Mouse (Mus musculus): Measurements from ENCODE around the gene Prr15l. TPM values are rescaled to one million over a fixed set of nuclear protein-coding genes. Genes with fewer than 3 reads are reported as not detected.
A peak's percentile ranks its signal among the peaks of the same experiment; 100 is the strongest.

Prr15l gene
- polyA plus RNA-seq, 1 experiment from 2014 or later = 116 TPM

GRCm38 (mm10) chr11:96969746-96970145 lies 41.8 kb downstream of the Prr15l start:
- 33% methylated on average over 1 of the region's 1 CpGs for WGBS
- Histone ChIP-seq H3K36me3 (ENCODE audit: control insufficient read depth, insufficient read depth, low read length) (no peaks in the 10 kb centered on the region), H3K27ac (ENCODE audit: low read length) (peak overlapping the region; percentile 61), H3K4me2 (ENCODE audit: low read depth, low read length) (no peak overlapping the region), H3K9me3 (ENCODE audit: control insufficient read depth, low read length) (no peaks in the 10 kb centered on the region), H3K4me1 (ENCODE audit: control insufficient read depth, insufficient read depth, low read length) (peaks cover 34% of the 10 kb centered on the region), H3K27me3 (replicated peaks; ENCODE audit: control insufficient read depth, insufficient read depth, low read length) (no peaks in the 10 kb centered on the region), H3K9ac (ENCODE audit: low read depth, low read length) (peak overlapping the region; percentile 37; the same call in 1 of the 2 replicates), H3K4me3 (ENCODE audit: low read length) (no peak overlapping the region)
- no peak; the same call in 1 of the 2 replicates for ATAC-seq

- H3K4me1 ChIP-seq (ENCODE audit: control insufficient read depth, insufficient read depth, low read length) = peaks cover 34% of the 10 kb centered on the region
- no peaks in the 10 kb centered on the region for H3K27me3 ChIP-seq (replicated peaks; ENCODE audit: control insufficient read depth, insufficient read depth, low read length)
- H3K9me3 ChIP-seq (ENCODE audit: control insufficient read depth, low read length) = no peaks in the 10 kb centered on the region
- peak overlapping the region; percentile 61 for H3K27ac ChIP-seq (ENCODE audit: low read length)
- H3K36me3 ChIP-seq (ENCODE audit: control insufficient read depth, insufficient read depth, low read length) = no peaks in the 10 kb centered on the region
- no peak for ATAC-seq
- whole genome bisulfite sequencing = 66% methylated on average over 3 of the region's 3 CpGs
- H3K4me3 ChIP-seq (ENCODE audit: low read length) = no peak overlapping the region
- H3K4me2 ChIP-seq (ENCODE audit: low read depth, low read length) = no peak overlapping the region
- no peak overlapping the region; the same call in 1 of the 2 replicates for H3K9ac ChIP-seq (ENCODE audit: low read depth, low read length)
These were observed 42.4 kb downstream of the Prr15l start for GRCm38 (mm10) chr11:96970341-96970740.

GRCm38 (mm10) chr11:96972906-96973305 lies 45.0 kb downstream of the Prr15l start:
- no peak overlapping the region for H3K9ac ChIP-seq (ENCODE audit: low read depth, low read length)
- no peaks in the 10 kb centered on the region for H3K9me3 ChIP-seq (ENCODE audit: control insufficient read depth, low read length)
- no peak overlapping the region for H3K27ac ChIP-seq (ENCODE audit: low read length)
- H3K4me2 ChIP-seq (ENCODE audit: low read depth, low read length) = no peak overlapping the region
- H3K36me3 ChIP-seq (ENCODE audit: control insufficient read depth, insufficient read depth, low read length) = no peaks in the 10 kb centered on the region
- H3K27me3 ChIP-seq (replicated peaks; ENCODE audit: control insufficient read depth, insufficient read depth, low read length) = no peaks in the 10 kb centered on the region
- no peak for ATAC-seq
- H3K4me1 ChIP-seq (ENCODE audit: control insufficient read depth, insufficient read depth, low read length) = peaks cover 37% of the 10 kb centered on the region
- WGBS = 76% methylated on average over 5 of the region's 5 CpGs
- H3K4me3 ChIP-seq (ENCODE audit: low read length) = no peak overlapping the region

GRCm38 (mm10) chr11:96973426-96973964 lies 45.6 kb downstream of the Prr15l start:
- Histone ChIP-seq H3K4me1 (ENCODE audit: control insufficient read depth, insufficient read depth, low read length) (peaks cover 34% of the 10 kb centered on the region), H3K4me2 (ENCODE audit: low read depth, low read length) (no peak overlapping the region), H3K9me3 (ENCODE audit: control insufficient read depth, low read length) (no peaks in the 10 kb centered on the region), H3K27me3 (replicated peaks; ENCODE audit: control insufficient read depth, insufficient read depth, low read length) (no peaks in the 10 kb centered on the region), H3K27ac (ENCODE audit: low read length) (no peak overlapping the region), H3K9ac (ENCODE audit: low read depth, low read length) (no peak overlapping the region), H3K4me3 (ENCODE audit: low read length) (no peak overlapping the region), H3K36me3 (ENCODE audit: control insufficient read depth, insufficient read depth, low read length) (no peaks in the 10 kb centered on the region)
- WGBS = 87% methylated on average over 5 of the region's 5 CpGs
- no peak for ATAC-seq

- WGBS = 80% methylated on average over 5 of the region's 5 CpGs
- no peaks in the 10 kb centered on the region for H3K9me3 ChIP-seq (ENCODE audit: control insufficient read depth, low read length)
- H3K4me3 ChIP-seq (ENCODE audit: low read length) = no peak overlapping the region
- H3K27ac ChIP-seq (ENCODE audit: low read length) = no peak overlapping the region
- H3K9ac ChIP-seq (ENCODE audit: low read depth, low read length) = no peak overlapping the region
- no peak overlapping the region for H3K4me2 ChIP-seq (ENCODE audit: low read depth, low read length)
- no peaks in the 10 kb centered on the region for H3K27me3 ChIP-seq (replicated peaks; ENCODE audit: control insufficient read depth, insufficient read depth, low read length)
- no peak for ATAC-seq
- no peaks in the 10 kb centered on the region for H3K36me3 ChIP-seq (ENCODE audit: control insufficient read depth, insufficient read depth, low read length)
- H3K4me1 ChIP-seq (ENCODE audit: control insufficient read depth, insufficient read depth, low read length) = peaks cover 23% of the 10 kb centered on the region
These were observed 46.9 kb downstream of the Prr15l start for GRCm38 (mm10) chr11:96974813-96975212.

- Histone ChIP-seq H3K27ac (ENCODE audit: low read length) (peak overlapping the region; percentile 95; the same call in 1 of the 2 replicates), H3K9me3 (ENCODE audit: control insufficient read depth, low read length) (no peaks in the 10 kb centered on the region), H3K4me1 (ENCODE audit: control insufficient read depth, insufficient read depth, low read length) (peaks cover 18% of the 10 kb centered on the region), H3K4me3 (ENCODE audit: low read length) (peak overlapping the region; percentile 90; the same call in 1 of the 2 replicates), H3K36me3 (ENCODE audit: control insufficient read depth, insufficient read depth, low read length) (no peaks in the 10 kb centered on the region), H3K9ac (ENCODE audit: low read depth, low read length) (peak overlapping the region; percentile 98), H3K27me3 (replicated peaks; ENCODE audit: control insufficient read depth, insufficient read depth, low read length) (no peaks in the 10 kb centered on the region), H3K4me2 (ENCODE audit: low read depth, low read length) (peak overlapping the region; percentile 82)
- WGBS = 77% methylated on average over 10 of the region's 10 CpGs
- no peak for ATAC-seq
These were observed 47.8 kb downstream of the Prr15l start for GRCm38 (mm10) chr11:96975511-96976378.

- ATAC-seq = no peak
These were observed 48.4 kb downstream of the Prr15l start for GRCm38 (mm10) chr11:96976379-96976687.

GRCm38 (mm10) chr11:96976911-96977591 lies 49.1 kb downstream of the Prr15l start:
- Histone ChIP-seq H3K4me1 (ENCODE audit: control insufficient read depth, insufficient read depth, low read length) (peaks cover 15% of the 10 kb centered on the region), H3K4me3 (ENCODE audit: low read length) (peak overlapping the region; percentile 90), H3K36me3 (ENCODE audit: control insufficient read depth, insufficient read depth, low read length) (no peaks in the 10 kb centered on the region), H3K4me2 (ENCODE audit: low read depth, low read length) (peak overlapping the region; percentile 82), H3K27me3 (replicated peaks; ENCODE audit: control insufficient read depth, insufficient read depth, low read length) (no peaks in the 10 kb centered on the region), H3K9me3 (ENCODE audit: control insufficient read depth, low read length) (no peaks in the 10 kb centered on the region), H3K9ac (ENCODE audit: low read depth, low read length) (peak overlapping the region; percentile 98), H3K27ac (ENCODE audit: low read length) (peak overlapping the region; percentile 95)
- WGBS = under 1% methylated on average over 48 of the region's 50 CpGs
- ATAC-seq = peak; percentile 82

More at GRCm38 (mm10) chr11:96976379-96976687, 48.4 kb downstream of the Prr15l start:
- H3K4me2 ChIP-seq (ENCODE audit: low read depth, low read length) = peak overlapping the region; percentile 82
- H3K36me3 ChIP-seq (ENCODE audit: control insufficient read depth, insufficient read depth, low read length) = no peaks in the 10 kb centered on the region
- H3K4me3 ChIP-seq (ENCODE audit: low read length) = peak overlapping the region; percentile 90
- 46% methylated on average over 3 of the region's 3 CpGs for WGBS
- H3K27me3 ChIP-seq (replicated peaks; ENCODE audit: control insufficient read depth, insufficient read depth, low read length) = no peaks in the 10 kb centered on the region
- H3K9me3 ChIP-seq (ENCODE audit: control insufficient read depth, low read length) = no peaks in the 10 kb centered on the region
- peak overlapping the region; percentile 98 for H3K9ac ChIP-seq (ENCODE audit: low read depth, low read length)
- H3K27ac ChIP-seq (ENCODE audit: low read length) = peak overlapping the region; percentile 95
- H3K4me1 ChIP-seq (ENCODE audit: control insufficient read depth, insufficient read depth, low read length) = peaks cover 14% of the 10 kb centered on the region

Data from intestine, embryonic 16.5 days (tissue).